Mouse (Mus musculus) intestine, embryonic 14.5 days (tissue): ENCODE measurements around the gene Cnr2. TPM values are rescaled to one million over a fixed set of nuclear protein-coding genes. Genes with fewer than 3 reads are reported as not detected.

Source experiments
- ATAC-seq: fragments of 200-750 bp; cut with Nextera tagmentation; replicated peaks from 2 replicates; pipeline ENCODE4 v1.8.0; 2017; ENCODE audit warnings: low read depth, moderate number of reproducible peaks, moderate TSS enrichment, moderate library complexity; ENCODE audit not compliant: low FRiP score, low TSS enrichment
- DNase-seq: peaks from one replicate; pipeline ENCODE4 v3.0.0-alpha.2; 2018; ENCODE audit warnings: low spot score
- H3K27ac ChIP-seq: fragments of 300-500 bp; sonication (generic); 2 replicates; pipeline ENCODE4 v1.5.1; 2014; ENCODE audit warnings: low read depth, mild to moderate bottlenecking, control low read depth
- H3K27me3 ChIP-seq: fragments of 300-500 bp; sonication (generic); replicated peaks from 2 replicates; pipeline ENCODE4 v1.6.1; 2014; ENCODE audit warnings: low read length, control low read depth; ENCODE audit not compliant: control insufficient read depth, insufficient read depth
- H3K36me3 ChIP-seq: fragments of 300-500 bp; sonication (generic); 2 replicates; pipeline ENCODE4 v1.6.1; 2014; ENCODE audit warnings: low read length, control low read depth; ENCODE audit not compliant: control insufficient read depth, insufficient read depth
- H3K4me1 ChIP-seq: fragments of 300-500 bp; sonication (generic); replicated peaks from 2 replicates; pipeline ENCODE4 v1.6.1; 2014; ENCODE audit warnings: low read length, control low read depth, mixed read lengths; ENCODE audit not compliant: control insufficient read depth, insufficient read depth
- H3K4me2 ChIP-seq: fragments of 300-500 bp; sonication (generic); 2 replicates; pipeline ENCODE4 v1.6.1; 2014; ENCODE audit warnings: low read length
- H3K4me3 ChIP-seq: fragments of 300-500 bp; sonication (generic); 2 replicates; pipeline ENCODE4 v1.5.1; 2014; ENCODE audit warnings: low read depth, low read length, control low read depth, mixed read lengths
- H3K9ac ChIP-seq: fragments of 300-500 bp; sonication (generic); 2 replicates; pipeline ENCODE4 v1.6.1; 2014; ENCODE audit warnings: mild to moderate bottlenecking, low read length
- H3K9me3 ChIP-seq: fragments of 300-500 bp; sonication (generic); 2 replicates; pipeline ENCODE4 v1.6.1; 2016; ENCODE audit warnings: low read length, control low read depth; ENCODE audit not compliant: control insufficient read depth
- WGBS: fragments of 180-500 bp; shearing (Covaris S2); extraction: QIAGEN DNeasy Blood & Tissue Kit; methylation state at CpG from one replicate; pipeline ENCODE4 v1.1.7; 2014; 5-methylcytosine and 5-hydroxymethylcytosine counted together
- polyA plus RNA-seq: library from polyadenylated mRNA; unstranded; fragments of >200 nt; fragmentation: Nextera tagmentation; extraction: Ambion mirVana; gene quantifications from 2 replicates; pipeline ENCODE4 v1.2.1, GENCODE M21; 2014

Gene Cnr2
- polyA plus RNA-seq, 1 experiment from 2014 or later, result 0.24 TPM

DNA sequence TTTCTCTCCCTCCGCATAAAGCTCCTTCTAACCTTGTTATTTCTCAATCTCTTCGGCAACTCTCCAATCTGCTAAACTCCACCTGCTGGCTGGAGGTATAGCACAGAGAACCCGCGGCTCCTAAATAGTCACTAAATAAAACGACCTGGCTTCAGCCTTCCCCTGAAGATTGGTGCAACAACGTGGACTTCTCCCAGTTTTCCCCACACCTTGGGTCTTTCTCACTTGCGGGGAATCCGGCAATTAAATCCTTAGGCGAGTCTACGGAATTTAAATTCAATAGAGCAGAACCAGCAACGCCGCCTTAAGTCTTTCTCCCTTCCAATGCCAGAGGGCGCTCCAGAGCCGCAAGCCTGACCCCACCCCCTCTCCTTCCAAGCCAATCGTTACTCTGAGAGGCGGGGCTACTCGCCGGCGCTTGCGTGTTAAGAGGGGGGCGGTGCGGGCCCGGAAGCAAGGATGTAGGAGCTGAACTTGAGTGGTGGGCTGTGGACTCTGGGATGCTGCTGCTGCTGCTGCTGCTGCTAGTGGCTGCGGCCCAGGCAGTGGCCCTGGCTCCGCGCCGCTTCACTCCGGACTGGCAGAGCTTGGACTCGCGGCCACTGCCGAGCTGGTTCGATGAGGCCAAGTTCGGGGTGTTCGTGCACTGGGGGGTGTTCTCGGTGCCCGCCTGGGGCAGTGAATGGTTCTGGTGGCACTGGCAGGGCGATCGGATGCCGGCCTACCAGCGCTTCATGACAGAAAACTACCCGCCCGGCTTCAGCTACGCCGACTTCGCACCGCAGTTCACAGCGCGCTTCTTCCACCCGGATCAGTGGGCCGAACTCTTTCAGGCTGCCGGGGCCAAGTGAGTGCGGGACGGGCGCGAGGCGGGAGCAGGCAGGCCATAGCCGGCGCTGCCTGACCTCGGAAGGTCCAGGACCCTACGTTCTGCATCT, 25.4 kb downstream of the Cnr2 start, which contains the start of gene Fuca1:
Gene Fuca1, plus strand, starts transcription at position 432 of the 938 bp plus-strand sequence.
- ATAC-seq (peak; percentile 90), DNase-seq (peak; percentile 97)
- Histone ChIP-seq H3K9me3 (no peaks in the 10 kb centered on the region), H3K27ac (peak within 1 kb of the TSS; percentile 57), H3K4me3 (peak within 1 kb of the TSS; percentile 87), H3K9ac (peak within 1 kb of the TSS; percentile 77), H3K4me1 (peaks cover 7% of the 10 kb centered on the region), H3K4me2 (peak within 1 kb of the TSS; percentile 88), H3K36me3 (peaks cover 12% of the 10 kb centered on the region; the same call in 1 of the 2 replicates), H3K27me3 (no peaks in the 10 kb centered on the region)
- 2% methylated on average over 60 of the region's 60 CpGs for WGBS

- Histone ChIP-seq H3K27ac (peak overlapping the region; percentile 57), H3K4me2 (peak overlapping the region; percentile 88), H3K36me3 (peaks cover 19% of the 10 kb centered on the region; the same call in 1 of the 2 replicates), H3K9me3 (no peaks in the 10 kb centered on the region), H3K4me1 (peaks cover 7% of the 10 kb centered on the region), H3K4me3 (peak overlapping the region; percentile 87), H3K27me3 (no peaks in the 10 kb centered on the region), H3K9ac (peak overlapping the region; percentile 77)
- no peak for ATAC-seq
- peak; percentile 72 for DNase-seq
- WGBS, result 3% methylated on average over 26 of the region's 26 CpGs
Observed at GRCm38 (mm10) chr4:135921257-135922120, 26.3 kb downstream of the Cnr2 start.

DNA sequence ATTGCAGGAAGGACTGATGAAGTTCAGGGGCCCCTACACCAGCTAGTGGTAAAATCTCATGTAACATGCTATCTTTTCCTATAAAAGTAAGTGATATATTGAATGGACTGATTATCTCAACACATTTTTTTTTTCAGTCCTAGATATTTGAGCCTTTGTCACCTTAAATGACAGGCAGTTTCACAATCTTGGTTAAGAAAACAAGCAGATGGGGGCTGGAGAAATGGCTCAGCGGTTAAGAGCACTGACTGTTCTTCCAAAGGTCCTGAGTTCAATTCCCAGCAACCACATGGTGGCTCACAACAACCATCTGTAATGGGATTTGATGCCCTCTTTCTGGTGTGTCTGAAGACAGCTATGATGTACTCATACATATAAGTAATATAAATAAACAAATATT, 27.0 kb downstream of the Cnr2 start:
- ATAC-seq, result no peak
- H3K27ac ChIP-seq, result no peak overlapping the region
- WGBS, result 78% methylated on average over 1 of the region's 1 CpGs
- no peaks in the 10 kb centered on the region for H3K9me3 ChIP-seq
- no peak overlapping the region for H3K4me3 ChIP-seq
- DNase-seq, result no peak
- H3K4me2 ChIP-seq, result peak overlapping the region; percentile 88
- H3K4me1 ChIP-seq, result peaks cover 7% of the 10 kb centered on the region
- no peaks in the 10 kb centered on the region for H3K27me3 ChIP-seq
- H3K9ac ChIP-seq, result peak overlapping the region; percentile 77; the same call in 1 of the 2 replicates
- peaks cover 19% of the 10 kb centered on the region; the same call in 1 of the 2 replicates for H3K36me3 ChIP-seq

DNA sequence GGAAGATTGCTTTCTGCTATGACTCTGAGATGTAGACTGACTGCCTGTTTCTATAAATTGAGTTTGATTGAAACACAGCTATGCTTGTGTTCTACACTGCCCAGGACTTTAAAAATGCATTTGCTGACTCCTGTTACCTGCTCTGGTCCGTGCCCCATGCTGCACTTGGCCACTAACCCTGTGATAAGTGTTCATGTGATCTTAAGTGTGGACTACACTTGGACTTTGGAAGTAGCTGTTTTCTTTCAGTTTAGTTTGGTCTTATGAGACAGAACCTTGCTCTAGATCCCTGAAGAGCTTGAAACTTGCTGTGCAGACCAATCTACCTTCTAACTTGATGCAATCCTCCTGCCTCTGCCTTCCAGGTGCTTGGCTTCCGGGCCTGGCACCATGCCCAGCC, 29.2 kb downstream of the Cnr2 start:
- Histone ChIP-seq H3K4me3 (no peak overlapping the region), H3K27me3 (no peaks in the 10 kb centered on the region), H3K36me3 (peaks cover 19% of the 10 kb centered on the region; the same call in 1 of the 2 replicates), H3K4me2 (no peak overlapping the region), H3K4me1 (peaks cover 7% of the 10 kb centered on the region), H3K27ac (no peak overlapping the region), H3K9me3 (no peaks in the 10 kb centered on the region), H3K9ac (no peak overlapping the region)
- WGBS, result 87% methylated on average over 2 of the region's 2 CpGs
- DNase-seq, result no peak
- ATAC-seq, result no peak

DNA sequence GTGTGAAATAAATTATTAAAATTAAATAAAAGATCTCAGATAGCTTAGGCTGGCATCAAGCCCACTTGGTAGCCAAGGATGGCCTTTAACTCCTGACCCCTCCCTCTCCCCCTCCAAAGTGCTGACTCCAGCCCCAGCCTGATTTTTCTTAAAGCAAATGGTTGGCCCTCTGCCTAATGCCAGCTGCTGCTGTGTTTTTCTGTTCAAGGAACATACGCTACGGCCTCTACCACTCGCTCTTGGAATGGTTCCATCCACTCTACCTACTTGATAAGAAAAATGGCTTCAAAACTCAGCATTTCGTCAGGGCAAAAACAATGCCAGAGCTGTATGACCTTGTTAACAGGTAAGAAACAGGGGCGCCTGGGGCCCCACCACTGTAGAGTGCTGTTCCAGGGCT, 30.1 kb downstream of the Cnr2 start:
- peaks cover 7% of the 10 kb centered on the region for H3K4me1 ChIP-seq
- H3K4me3 ChIP-seq, result no peak overlapping the region
- DNase-seq (no peak), ATAC-seq (no peak)
- 81% methylated on average over 5 of the region's 5 CpGs for WGBS
- H3K9ac ChIP-seq, result no peak overlapping the region
- H3K36me3 ChIP-seq, result peaks cover 19% of the 10 kb centered on the region; the same call in 1 of the 2 replicates
- no peaks in the 10 kb centered on the region for H3K9me3 ChIP-seq
- no peak overlapping the region for H3K27ac ChIP-seq
- no peaks in the 10 kb centered on the region for H3K27me3 ChIP-seq
- H3K4me2 ChIP-seq, result no peak overlapping the region

DNA sequence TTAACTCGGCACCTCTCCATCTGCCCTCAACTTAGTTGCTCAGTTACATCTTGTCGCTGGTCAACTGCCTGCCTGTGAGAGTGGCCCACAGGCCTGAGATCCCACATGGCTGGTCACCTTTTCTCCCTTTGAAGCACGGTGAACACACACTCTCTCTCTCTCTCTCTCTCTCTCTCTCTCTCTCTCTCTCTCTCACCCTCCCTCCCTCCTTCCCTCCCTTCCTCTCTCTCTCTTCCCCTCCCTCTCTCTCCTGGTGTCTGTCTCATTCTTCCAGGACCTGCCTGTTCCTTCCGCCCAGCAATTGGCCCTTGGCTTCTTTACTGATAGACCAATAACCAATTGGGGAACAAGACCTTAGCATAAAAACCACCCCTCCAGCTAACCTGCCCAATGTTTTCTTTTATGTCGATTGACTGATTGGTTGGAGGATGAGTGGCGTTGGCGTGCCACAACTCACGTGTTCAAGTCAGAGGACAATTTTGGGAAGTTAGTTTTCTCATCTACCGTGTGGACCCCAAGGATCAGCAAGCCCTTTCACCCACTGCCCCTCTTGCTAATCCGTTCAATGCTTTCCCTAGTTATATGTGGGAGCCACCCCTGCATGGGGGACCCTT, 31.1 kb downstream of the Cnr2 start:
- Histone ChIP-seq H3K27ac (no peak overlapping the region), H3K4me2 (no peak overlapping the region)
- 84% methylated on average over 10 of the region's 10 CpGs for WGBS

GRCm38 (mm10) chr4:135926861-135927260, 31.7 kb downstream of the Cnr2 start:
- peaks cover 4% of the 10 kb centered on the region for H3K4me1 ChIP-seq
- no peak overlapping the region for H3K4me3 ChIP-seq
- DNase-seq, result no peak
- H3K27ac ChIP-seq, result no peak overlapping the region
- H3K27me3 ChIP-seq, result no peaks in the 10 kb centered on the region
- no peak overlapping the region for H3K9ac ChIP-seq
- ATAC-seq, result no peak
- no peaks in the 10 kb centered on the region for H3K9me3 ChIP-seq
- peaks cover 19% of the 10 kb centered on the region; the same call in 1 of the 2 replicates for H3K36me3 ChIP-seq
- WGBS, result 82% methylated on average over 3 of the region's 3 CpGs
- H3K4me2 ChIP-seq, result no peak overlapping the region

More for the DNA sequence above, 31.1 kb downstream of the Cnr2 start:
- H3K4me1 ChIP-seq, result peaks cover 7% of the 10 kb centered on the region
- H3K27me3 ChIP-seq, result no peaks in the 10 kb centered on the region
- H3K9me3 ChIP-seq, result no peaks in the 10 kb centered on the region
- no peak for DNase-seq
- peaks cover 19% of the 10 kb centered on the region; the same call in 1 of the 2 replicates for H3K36me3 ChIP-seq
- no peak overlapping the region for H3K4me3 ChIP-seq
- no peak for ATAC-seq
- H3K9ac ChIP-seq, result no peak overlapping the region

DNA sequence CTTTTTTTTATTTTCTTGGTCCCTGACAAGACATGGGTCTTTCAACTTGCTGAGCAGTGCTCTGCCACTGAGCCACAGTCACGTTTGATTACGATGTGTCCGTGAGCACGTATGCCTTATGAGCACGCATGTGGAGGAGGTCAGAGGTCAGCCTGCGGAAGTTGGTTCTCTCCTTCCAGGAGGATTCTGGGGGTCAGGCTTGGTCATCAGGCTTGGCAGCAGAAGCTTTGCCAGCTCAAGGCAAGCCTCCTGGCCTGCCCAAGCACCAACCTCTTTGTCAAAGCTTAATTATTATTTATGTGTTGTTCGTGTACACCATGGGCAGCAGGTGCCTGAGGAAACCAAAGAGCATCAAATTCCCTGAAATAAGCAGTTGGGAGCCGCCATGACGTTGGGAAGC, 33.2 kb downstream of the Cnr2 start:
- Histone ChIP-seq H3K36me3 (peaks cover 27% of the 10 kb centered on the region), H3K27ac (no peak overlapping the region), H3K4me2 (no peak overlapping the region), H3K4me3 (no peak overlapping the region), H3K9ac (no peak overlapping the region), H3K4me1 (no peaks in the 10 kb centered on the region), H3K9me3 (no peaks in the 10 kb centered on the region), H3K27me3 (no peaks in the 10 kb centered on the region)
- ATAC-seq (no peak), DNase-seq (no peak)
- WGBS, result 88% methylated on average over 9 of the region's 9 CpGs
